Mouse (Mus musculus) frontal cortex, adult (tissue): ENCODE measurements at regions not wholly inside any gene's neighbourhood (a gene's known extent, or its start where the extent isn't known, plus 50 kb on each side); places are given as distances from the start of the nearest gene placed in this dataset.

Experiments
- ATAC-seq: cut with Nextera tagmentation; 2 replicates; pipeline ENCODE4 v1.9.2; 2017; ENCODE audit warnings: mild to moderate bottlenecking, moderate library complexity, mixed read lengths; ENCODE audit not compliant: low TSS enrichment

DNA sequence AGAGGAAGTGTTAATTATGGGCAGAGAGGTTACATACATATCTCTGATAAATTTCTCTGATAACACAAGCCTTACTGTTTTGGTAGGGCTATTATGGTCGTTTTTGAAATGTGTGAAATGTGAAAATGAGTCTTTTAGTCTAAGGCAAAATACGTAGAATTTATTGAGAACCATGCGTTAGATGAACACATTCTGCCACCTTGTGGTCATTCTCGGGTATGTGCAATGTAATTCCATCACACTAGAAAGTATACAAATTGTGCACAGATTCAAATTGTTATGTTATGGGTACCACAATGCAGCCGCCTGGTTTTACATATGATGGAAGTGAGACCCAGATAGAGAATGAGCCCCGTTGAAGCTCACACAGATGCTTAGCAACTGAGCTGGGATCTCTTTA is 138.7 kb downstream of the Cdr1 start:
- ATAC-seq, result peak; percentile 70

DNA sequence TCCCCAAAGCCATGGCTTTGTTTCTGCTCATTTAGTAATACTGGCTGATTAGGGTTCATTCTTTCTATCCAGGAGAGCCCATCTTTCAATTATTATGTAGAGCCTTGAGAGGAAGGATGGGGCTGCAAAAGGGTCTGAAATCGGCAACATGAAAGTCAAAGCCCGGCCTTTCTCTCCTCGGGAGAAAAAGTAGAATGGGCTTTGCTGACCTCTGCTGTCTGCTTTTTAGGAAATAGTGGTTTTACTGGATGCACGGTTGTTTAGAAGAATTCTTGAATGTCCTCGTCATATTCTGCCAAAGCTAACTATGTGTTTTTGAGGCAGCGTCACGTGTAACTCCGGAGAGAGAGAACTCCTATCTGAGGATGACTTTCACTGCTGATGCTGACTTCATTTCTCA is 142.2 kb downstream of the Cdr1 start:
- ATAC-seq, result no peak
